Mouse (Mus musculus): ENCODE results near the gene Akap7. TPM values are rescaled to one million over a fixed set of nuclear protein-coding genes. Genes with fewer than 3 reads are reported as not detected.

Akap7 gene
- polyA plus RNA-seq (2012; rRNA removed), result 15.4 and 23.2 TPM in 2 replicates

GRCm38 (mm10) chr10:25307770-25308169 lies at the start of gene Akap7:
TSS of gene Akap7 (minus strand) at chr10:25307870.

Other genes starting within 250 kb of the Akap7 start
- gene Epb41l2, start 51.9 kb upstream of the Akap7 start, polyA plus RNA-seq (2012; rRNA removed), result 27.9 and 37.0 TPM in 2 replicates
- not detected in 2 replicates for gene Smlr1, start 228.4 kb upstream of the Akap7 start, polyA plus RNA-seq (2012; rRNA removed)